Comparison of ENCODE assay signal across 9 mouse cellular contexts in the genomic region with DNA sequence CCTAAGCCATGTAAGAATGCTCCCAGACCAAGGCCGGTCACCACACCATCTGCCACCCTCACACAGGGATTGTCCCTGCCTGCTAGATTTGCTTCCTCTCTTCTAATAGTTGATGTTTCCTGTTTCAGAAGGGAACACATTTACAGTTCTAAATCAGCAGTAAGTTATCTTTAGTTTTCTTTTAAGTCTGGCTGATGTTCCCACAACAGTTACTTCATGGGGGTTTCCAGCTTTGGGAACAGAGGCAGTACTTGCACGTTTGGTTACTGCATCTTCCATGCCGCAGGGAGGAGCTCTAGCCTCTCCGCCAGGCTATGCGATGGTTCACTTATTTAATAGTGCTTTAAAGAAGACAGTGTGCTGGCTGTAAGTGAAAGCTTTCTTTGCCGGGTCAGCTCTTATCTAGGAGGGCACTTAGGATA. TPM values are rescaled to one million over a fixed set of nuclear protein-coding genes. Genes with fewer than 3 reads are reported as not detected.
DNase-seq lines count a peak whose midpoint lies in the region; ATAC-seq lines count a peak whose summit lies in the region.
"Had no signal": no experiment of that assay in that cellular context is flagged by ENCODE, and none has a peak within 500 bp of the region (broad histone marks: within the 10 kb centered on the region; RNA-seq: fewer than 3 reads in every experiment).

No protein-coding gene starts in this region.

- no peaks in the 10 kb centered on the region for H3K36me3 ChIP-seq in macrophage (ENCODE audit: inconsistent target)
- H3K36me3 ChIP-seq in hindbrain, embryonic 10.5 days = no peaks in the 10 kb centered on the region
- H3K36me3 ChIP-seq in hindbrain, embryonic 13.5 days = no peaks in the 10 kb centered on the region
- H3K36me3 ChIP-seq: midbrain, embryonic 12.5 days had no signal

- H3K4me2 ChIP-seq in hindbrain, embryonic 13.5 days = no peak overlapping the region
- H3K4me2 ChIP-seq: midbrain, embryonic 12.5 days had no signal

- H3K4me1 ChIP-seq in hindbrain, embryonic 10.5 days (replicated peaks) = peaks cover 17% of the 10 kb centered on the region
- H3K4me1 ChIP-seq in hindbrain, embryonic 13.5 days (replicated peaks) = peaks cover 11% of the 10 kb centered on the region

- peak overlapping the region; percentile 92 for H3K27ac ChIP-seq in macrophage
- no peak overlapping the region for H3K27ac ChIP-seq in hindbrain, embryonic 10.5 days
- no peak overlapping the region for H3K27ac ChIP-seq in hindbrain, embryonic 13.5 days
- H3K27ac ChIP-seq: midbrain, embryonic 12.5 days had no signal

- peak; percentile 57 for DNase-seq in cerebellum, adult 9-11 months
- DNase-seq in cerebellum, postnatal 4 days (ENCODE audit: low spot score in 2 of 2) = no peak
- DNase-seq in kidney, adult 8-10 months = peak; percentile 55 to 62
- no peak for DNase-seq in hindbrain, embryonic 10.5 days (ENCODE audit: low spot score)
- DNase-seq in left cerebral cortex, adult 8-10 months (ENCODE audit: low spot score in 2 of 2) = no peak

- H3K27me3 ChIP-seq in hindbrain, embryonic 10.5 days (ENCODE audit: insufficient read depth, poor library complexity, severe bottlenecking) = no peaks in the 10 kb centered on the region
- no peaks in the 10 kb centered on the region for H3K27me3 ChIP-seq in hindbrain, embryonic 13.5 days
- H3K27me3 ChIP-seq: midbrain, embryonic 12.5 days had no signal

- peak; percentile 64 for ATAC-seq in CD4-positive, CD25-positive, alpha-beta regulatory T cell, adult 4 months
- no peak for ATAC-seq in hindbrain, embryonic 13.5 days (ENCODE audit: low FRiP score)

- H3K9ac ChIP-seq in hindbrain, embryonic 13.5 days = no peak overlapping the region
- H3K9ac ChIP-seq: midbrain, embryonic 12.5 days had no signal

- no peaks in the 10 kb centered on the region for H3K9me3 ChIP-seq in hindbrain, embryonic 10.5 days
- H3K9me3 ChIP-seq in hindbrain, embryonic 13.5 days = no peaks in the 10 kb centered on the region
- H3K9me3 ChIP-seq: midbrain, embryonic 12.5 days had no signal

- no peaks in the 10 kb centered on the region for H3K79me2 ChIP-seq in macrophage (ENCODE audit: inconsistent target)

- 1% methylated on average over 6 of the region's 6 CpGs for WGBS in macrophage (ENCODE audit: missing documents)
- 78% methylated on average over 6 of the region's 6 CpGs for WGBS in hindbrain, embryonic 10.5 days
- WGBS in hindbrain, embryonic 13.5 days = 72% methylated on average over 6 of the region's 6 CpGs

- peak overlapping the region; percentile 19; the same call in 1 of the 2 replicates for H3K4me3 ChIP-seq in macrophage (ENCODE audit: inconsistent target)
- H3K4me3 ChIP-seq in hindbrain, embryonic 10.5 days = no peak overlapping the region
- no peak overlapping the region for H3K4me3 ChIP-seq in hindbrain, embryonic 13.5 days
- H3K4me3 ChIP-seq: midbrain, embryonic 12.5 days had no signal

RNA-seq across cellular contexts. Expression of a gene that starts 26.0 kb away (rescaled TPM):
- 10 to 100 TPM; 12.1 to 23.6 TPM for polyA plus RNA-seq in CD4-positive, CD25-positive, alpha-beta regulatory T cell, adult 4 months (2017; shearing (Covaris generic))
- total RNA-seq in macrophage (2018; cell fraction: chromatin; rRNA removed) = 1,000 to 10,000 TPM in 3 of 26 experiments, 100 to 1,000 TPM in 17, 10 to 100 TPM in 5, 1 to 10 TPM in 1; 7.0 to 3,051 (median 279) TPM
- total RNA-seq in macrophage (2018; cell fraction: cytosol; rRNA removed) = 1,000 to 10,000 TPM in 10 of 26 experiments, 100 to 1,000 TPM in 10, 10 to 100 TPM in 6; 23.3 to 5,353 (median 906) TPM
- 1,000 to 10,000 TPM in 15 of 26 experiments, 100 to 1,000 TPM in 8, 10 to 100 TPM in 3; 16.9 to 3,575 (median 1,214) TPM for total RNA-seq in macrophage (2018; cell fraction: nucleus; rRNA removed)
- polyA plus RNA-seq in macrophage (2018) = 29.8 to 324 TPM (median 31.4 TPM) in 3 replicates
- 0.20 and 0.77 TPM in 2 replicates for polyA plus RNA-seq in hindbrain, embryonic 10.5 days (2016; fragmentation: Nextera tagmentation; extraction: Ambion mirVana)
- polyA plus RNA-seq in hindbrain, embryonic 13.5 days (2015; fragmentation: Nextera tagmentation; extraction: Ambion mirVana) = 0.21 and 0.30 TPM in 2 replicates
- total RNA-seq in left cerebral cortex, adult 8-10 months (2022) = 1 to 10 TPM in 2 of 4 experiments, not detected in 2; 1.8 to 2.7 TPM
- polyA plus RNA-seq: midbrain, embryonic 12.5 days had no signal

RNA-seq across cellular contexts. Expression of a gene that starts 43.1 kb away (rescaled TPM):
- polyA plus RNA-seq in CD4-positive, CD25-positive, alpha-beta regulatory T cell, adult 4 months (2017; shearing (Covaris generic)) = 10 to 100 TPM in 1 of 2 experiments, 1 to 10 TPM in 1; 9.2 to 11.0 TPM
- 1 to 10 TPM in 1 of 26 experiments, not detected in 25; 1.2 TPM for total RNA-seq in macrophage (2018; cell fraction: chromatin; rRNA removed)
- total RNA-seq in macrophage (2018; cell fraction: cytosol; rRNA removed) = under 1 TPM in 11 of 26 experiments, not detected in 15; 0.15 to 0.93 (median 0.22) TPM
- total RNA-seq in macrophage (2018; cell fraction: nucleus; rRNA removed) = 1 to 10 TPM in 2 of 26 experiments, under 1 TPM in 5, not detected in 19; 0.48 to 1.2 (median 0.63) TPM
- polyA plus RNA-seq in macrophage (2018) = not detected in 3 replicates
- polyA plus RNA-seq in hindbrain, embryonic 10.5 days (2016; fragmentation: Nextera tagmentation; extraction: Ambion mirVana) = 1.6 and 2.7 TPM in 2 replicates
- 7.6 and 9.5 TPM in 2 replicates for polyA plus RNA-seq in hindbrain, embryonic 13.5 days (2015; fragmentation: Nextera tagmentation; extraction: Ambion mirVana)
- total RNA-seq in left cerebral cortex, adult 8-10 months (2022) = 1 to 10 TPM; 5.0 to 8.0 (median 6.7) TPM

RNA-seq across cellular contexts. Expression of a gene that starts 46.9 kb away (rescaled TPM):
- polyA plus RNA-seq in CD4-positive, CD25-positive, alpha-beta regulatory T cell, adult 4 months (2017; shearing (Covaris generic)) = under 1 TPM in 1 of 2 experiments, not detected in 1; 0.26 TPM
- 10 to 100 TPM in 1 of 26 experiments, 1 to 10 TPM in 5, under 1 TPM in 6, not detected in 14; 0.19 to 34.4 (median 0.84) TPM for total RNA-seq in macrophage (2018; cell fraction: chromatin; rRNA removed)
- 10 to 100 TPM in 9 of 26 experiments, 1 to 10 TPM in 5, under 1 TPM in 12; 0.06 to 36.4 (median 6.7) TPM for total RNA-seq in macrophage (2018; cell fraction: cytosol; rRNA removed)
- 10 to 100 TPM in 2 of 26 experiments, 1 to 10 TPM in 16, under 1 TPM in 5, not detected in 3; 0.48 to 17.2 (median 2.5) TPM for total RNA-seq in macrophage (2018; cell fraction: nucleus; rRNA removed)
- polyA plus RNA-seq in macrophage (2018) = 0.69 to 2.3 TPM (median 1.8 TPM) in 3 replicates
- polyA plus RNA-seq in hindbrain, embryonic 10.5 days (2016; fragmentation: Nextera tagmentation; extraction: Ambion mirVana) = not detected in 2 replicates
- polyA plus RNA-seq in hindbrain, embryonic 13.5 days (2015; fragmentation: Nextera tagmentation; extraction: Ambion mirVana) = not detected in 2 replicates
- total RNA-seq in left cerebral cortex, adult 8-10 months (2022) = under 1 TPM in 1 of 4 experiments, not detected in 3; 0.26 TPM
- polyA plus RNA-seq: midbrain, embryonic 12.5 days had no signal

Comparison
In these comparisons a context has a peak if more than half of its experiments do, and no peak if none do; other contexts are left out.
1. DNase-seq: peak in cerebellum, adult 9-11 months (single experiment) and kidney, adult 8-10 months (2 of 2); none in cerebellum, postnatal 4 days (0 of 2), hindbrain, embryonic 10.5 days (single experiment) and left cerebral cortex, adult 8-10 months (0 of 2).